Mouse (Mus musculus) midbrain, embryonic 13.5 days (tissue): Measurements from ENCODE around the gene Ksr2. TPM values are rescaled to one million over a fixed set of nuclear protein-coding genes. Genes with fewer than 3 reads are reported as not detected.
"Not testable (repeated sequence)": the region's sequence is repeated elsewhere in the genome, so short reads cannot be mapped to it uniquely, and the experiment has no call there.

ENCODE experiments used
- ATAC-seq: fragments of 200-750 bp; cut with Nextera tagmentation; 2 replicates; pipeline ENCODE4 v1.8.0; 2017; ENCODE audit warnings: mild to moderate bottlenecking, moderate TSS enrichment, moderate library complexity
- H3K27ac ChIP-seq: fragments of 300-500 bp; sonication (generic); 2 replicates; pipeline ENCODE4 v1.5.1; 2015; ENCODE audit warnings: inconsistent platforms, mild to moderate bottlenecking, moderate library complexity
- H3K27me3 ChIP-seq: fragments of 300-500 bp; sonication (generic); 2 replicates; pipeline ENCODE4 v1.6.1; 2015; ENCODE audit warnings: mild to moderate bottlenecking, inconsistent platforms
- H3K36me3 ChIP-seq: fragments of 300-500 bp; sonication (generic); 2 replicates; pipeline ENCODE4 v1.6.1; 2015; ENCODE audit warnings: mild to moderate bottlenecking, inconsistent platforms
- H3K4me1 ChIP-seq: fragments of 300-500 bp; sonication (generic); replicated peaks from 2 replicates; pipeline ENCODE4 v1.6.1; 2015; ENCODE audit warnings: inconsistent platforms
- H3K4me2 ChIP-seq: fragments of 300-500 bp; sonication (generic); replicated peaks from 2 replicates; pipeline ENCODE4 v1.6.1; 2015; ENCODE audit warnings: moderate library complexity, mild to moderate bottlenecking, inconsistent platforms
- H3K4me3 ChIP-seq: fragments of 300-500 bp; sonication (generic); replicated peaks from 2 replicates; pipeline ENCODE4 v1.5.1; 2015; ENCODE audit warnings: mild to moderate bottlenecking, inconsistent platforms
- H3K9ac ChIP-seq: fragments of 300-500 bp; sonication (generic); replicated peaks from 2 replicates; pipeline ENCODE4 v1.6.1; 2015; ENCODE audit warnings: mild to moderate bottlenecking, inconsistent platforms
- H3K9me3 ChIP-seq: fragments of 300-500 bp; sonication (generic); 2 replicates; pipeline ENCODE4 v1.6.1; 2016; ENCODE audit warnings: mild to moderate bottlenecking, inconsistent platforms
- WGBS: fragments of 180-500 bp; shearing (Covaris S2); methylation state at CpG from one replicate; pipeline ENCODE4 v1.1.7; 2015; 5-methylcytosine and 5-hydroxymethylcytosine counted together
- polyA plus RNA-seq: library from polyadenylated mRNA; unstranded; fragments of >200 nt; fragmentation: Nextera tagmentation; extraction: Ambion mirVana; gene quantifications from 2 replicates; pipeline ENCODE4 v1.2.1, GENCODE M21; 2015

Ksr2 gene
- polyA plus RNA-seq, 1 experiment from 2014 or later: 6.9 TPM

GRCm38 (mm10) chr5:117581711-117582110 is 167.9 kb downstream of the Ksr2 start:
- Histone ChIP-seq H3K9me3 (no peaks in the 10 kb centered on the region), H3K27me3 (no peaks in the 10 kb centered on the region), H3K4me3 (no peak overlapping the region), H3K4me1 (no peaks in the 10 kb centered on the region), H3K36me3 (no peaks in the 10 kb centered on the region), H3K9ac (no peak overlapping the region), H3K27ac (no peak overlapping the region), H3K4me2 (no peak overlapping the region)
- no peak for ATAC-seq
- WGBS: 90% methylated on average over 3 of the region's 3 CpGs

GRCm38 (mm10) chr5:117584428-117584827 is 170.6 kb downstream of the Ksr2 start:
- H3K9ac ChIP-seq: no peak overlapping the region
- ATAC-seq: no peak
- H3K27ac ChIP-seq: no peak overlapping the region
- H3K36me3 ChIP-seq: no peaks in the 10 kb centered on the region
- no peak overlapping the region for H3K4me2 ChIP-seq
- WGBS: 50% methylated on average over 1 of the region's 1 CpGs
- H3K27me3 ChIP-seq: no peaks in the 10 kb centered on the region
- no peaks in the 10 kb centered on the region for H3K9me3 ChIP-seq
- no peak overlapping the region for H3K4me3 ChIP-seq
- H3K4me1 ChIP-seq: no peaks in the 10 kb centered on the region

- H3K27me3 ChIP-seq: no peaks in the 10 kb centered on the region
- no peaks in the 10 kb centered on the region for H3K36me3 ChIP-seq
- no peaks in the 10 kb centered on the region for H3K9me3 ChIP-seq
- H3K9ac ChIP-seq: no peak overlapping the region
- H3K4me1 ChIP-seq: no peaks in the 10 kb centered on the region
- H3K4me2 ChIP-seq: no peak overlapping the region
- H3K4me3 ChIP-seq: no peak overlapping the region
- WGBS: 64% methylated on average over 6 of the region's 6 CpGs
- H3K27ac ChIP-seq: no peak overlapping the region
- ATAC-seq: no peak
These were observed 175.5 kb downstream of the Ksr2 start for GRCm38 (mm10) chr5:117589266-117589665.

- 58% methylated on average over 19 of the region's 19 CpGs for WGBS
- ATAC-seq: peak; percentile 56
- no peak overlapping the region for H3K4me2 ChIP-seq
These were observed 179.5 kb downstream of the Ksr2 start for GRCm38 (mm10) chr5:117593273-117593672.

GRCm38 (mm10) chr5:117596803-117597202 is 183.0 kb downstream of the Ksr2 start:
- 85% methylated on average over 3 of the region's 3 CpGs for WGBS
- Histone ChIP-seq H3K4me2 (no peak overlapping the region), H3K36me3 (no peaks in the 10 kb centered on the region), H3K27me3 (no peaks in the 10 kb centered on the region), H3K4me1 (peaks cover 8% of the 10 kb centered on the region; the same call in 1 of the 2 replicates), H3K9ac (no peak overlapping the region), H3K9me3 (no peaks in the 10 kb centered on the region), H3K4me3 (no peak overlapping the region), H3K27ac (no peak overlapping the region)
- ATAC-seq: no peak

More at GRCm38 (mm10) chr5:117593273-117593672, 179.5 kb downstream of the Ksr2 start:
- Histone ChIP-seq H3K4me3 (no peak overlapping the region), H3K4me1 (no peaks in the 10 kb centered on the region), H3K27ac (0 out of 2 replicates have a peak overlapping the region, but pooled peaks have one; percentile 2), H3K36me3 (no peaks in the 10 kb centered on the region), H3K27me3 (no peaks in the 10 kb centered on the region), H3K9ac (no peak overlapping the region), H3K9me3 (no peaks in the 10 kb centered on the region)

- Histone ChIP-seq H3K4me3 (no peak overlapping the region), H3K36me3 (no peaks in the 10 kb centered on the region), H3K27me3 (no peaks in the 10 kb centered on the region), H3K4me1 (peaks cover 8% of the 10 kb centered on the region; the same call in 1 of the 2 replicates), H3K9me3 (no peaks in the 10 kb centered on the region), H3K9ac (no peak overlapping the region), H3K27ac (no peak overlapping the region), H3K4me2 (no peak overlapping the region)
- no peak for ATAC-seq
- 63% methylated on average over 9 of the region's 9 CpGs for WGBS
These were observed 188.2 kb downstream of the Ksr2 start for GRCm38 (mm10) chr5:117602026-117602425.

GRCm38 (mm10) chr5:117607761-117608309 is 194.0 kb downstream of the Ksr2 start:
- no peaks in the 10 kb centered on the region for H3K36me3 ChIP-seq
- no peak overlapping the region for H3K9ac ChIP-seq
- no peaks in the 10 kb centered on the region for H3K4me1 ChIP-seq
- no peak overlapping the region for H3K4me2 ChIP-seq
- no peaks in the 10 kb centered on the region for H3K27me3 ChIP-seq
- no peak overlapping the region for H3K27ac ChIP-seq
- no peak for ATAC-seq
- no peaks in the 10 kb centered on the region for H3K9me3 ChIP-seq
- 74% methylated on average over 15 of the region's 15 CpGs for WGBS
- H3K4me3 ChIP-seq: no peak overlapping the region

GRCm38 (mm10) chr5:117614331-117615024 is 200.7 kb downstream of the Ksr2 start:
- H3K27ac ChIP-seq: no peak overlapping the region
- H3K4me3 ChIP-seq: no peak overlapping the region
- H3K9ac ChIP-seq: no peak overlapping the region
- H3K4me2 ChIP-seq: no peak overlapping the region
- 44% methylated on average over 5 of the region's 5 CpGs for WGBS
- ATAC-seq: peak; percentile 45; the same call in 1 of the 2 replicates
- no peaks in the 10 kb centered on the region for H3K4me1 ChIP-seq
- no peaks in the 10 kb centered on the region; the same call in 1 of the 2 replicates for H3K36me3 ChIP-seq
- no peaks in the 10 kb centered on the region for H3K27me3 ChIP-seq
- no peaks in the 10 kb centered on the region for H3K9me3 ChIP-seq

- no peak for ATAC-seq
- H3K9ac ChIP-seq: no peak overlapping the region
- H3K4me1 ChIP-seq: no peaks in the 10 kb centered on the region; the same call in 1 of the 2 replicates
- H3K27me3 ChIP-seq: no peaks in the 10 kb centered on the region
- 84% methylated on average over 4 of the region's 4 CpGs for WGBS
- H3K4me3 ChIP-seq: no peak overlapping the region
- H3K36me3 ChIP-seq: no peaks in the 10 kb centered on the region; the same call in 1 of the 2 replicates
- no peak overlapping the region for H3K4me2 ChIP-seq
- no peak overlapping the region for H3K27ac ChIP-seq
- H3K9me3 ChIP-seq: no peaks in the 10 kb centered on the region
These were observed 206.5 kb downstream of the Ksr2 start for GRCm38 (mm10) chr5:117620292-117620691.

- ATAC-seq: no peak
- Histone ChIP-seq H3K27ac (no peak overlapping the region), H3K4me3 (no peak overlapping the region), H3K27me3 (no peaks in the 10 kb centered on the region), H3K4me1 (peaks cover 4% of the 10 kb centered on the region; the same call in 1 of the 2 replicates), H3K9ac (no peak overlapping the region), H3K4me2 (no peak overlapping the region), H3K9me3 (no peaks in the 10 kb centered on the region), H3K36me3 (no peaks in the 10 kb centered on the region)
- WGBS: 61% methylated on average over 12 of the region's 12 CpGs
These were observed 208.4 kb downstream of the Ksr2 start for GRCm38 (mm10) chr5:117622221-117622620.

GRCm38 (mm10) chr5:117623206-117623605 is 209.4 kb downstream of the Ksr2 start:
- H3K4me2 ChIP-seq, H3K4me3 ChIP-seq, H3K36me3 ChIP-seq, ATAC-seq, H3K9me3 ChIP-seq, H3K27me3 ChIP-seq, H3K4me1 ChIP-seq, H3K9ac ChIP-seq, H3K27ac ChIP-seq: not testable (repeated sequence)
- WGBS: 92% methylated on average over 4 of the region's 4 CpGs

GRCm38 (mm10) chr5:117626907-117627306 is 213.1 kb downstream of the Ksr2 start:
- no peaks in the 10 kb centered on the region for H3K9me3 ChIP-seq
- no peak overlapping the region for H3K4me3 ChIP-seq
- no peak overlapping the region for H3K9ac ChIP-seq
- WGBS: 9% methylated on average over 4 of the region's 4 CpGs
- ATAC-seq: no peak
- H3K4me1 ChIP-seq: peaks cover 4% of the 10 kb centered on the region; the same call in 1 of the 2 replicates
- H3K27me3 ChIP-seq: no peaks in the 10 kb centered on the region
- H3K36me3 ChIP-seq: no peaks in the 10 kb centered on the region
- H3K4me2 ChIP-seq: no peak overlapping the region
- no peak overlapping the region for H3K27ac ChIP-seq
